Mouse (Mus musculus): ENCODE measurements around the gene Hes6.

DNA sequence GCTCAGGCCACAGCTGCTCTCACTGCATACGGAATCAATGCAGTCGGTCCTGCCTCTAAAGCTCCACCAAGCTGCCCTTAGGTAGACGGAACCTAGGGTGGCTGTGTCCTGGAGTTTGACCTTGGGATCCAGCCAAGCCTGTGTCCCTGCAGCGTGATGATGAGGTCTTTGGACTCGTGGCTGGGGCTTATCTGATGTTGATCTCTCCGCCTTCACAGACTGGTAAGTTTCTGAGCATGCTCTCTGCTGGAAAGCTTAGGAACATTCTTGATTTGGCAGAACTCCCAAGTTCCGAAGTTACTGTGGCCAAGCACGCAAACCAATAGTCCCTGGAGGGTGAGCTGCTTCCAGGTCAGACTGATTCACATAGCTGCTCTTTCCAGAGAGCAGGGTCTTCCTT, 32.2 kb upstream of the Hes6 start:
- no peak for TF ChIP-seq CTCF (IDR thresholded peaks at IDR 0.05; ENCODE audit: control insufficient read depth, insufficient read depth, low read length)
- TF ChIP-seq POLR2A (IDR thresholded peaks at IDR 0.05; ENCODE audit: borderline replicate concordance, control insufficient read depth, low read depth, low read length) = no peak

Data from bone marrow, adult 2 months (tissue).